Mouse (Mus musculus) midbrain, embryonic 14.5 days (tissue): ENCODE measurements at regions not wholly inside any gene's neighbourhood (a gene's known extent, or its start where the extent isn't known, plus 50 kb on each side); places are given as distances from the start of the nearest gene placed in this dataset.

Experiments
- ATAC-seq: fragments of 200-750 bp; cut with Nextera tagmentation; 2 replicates; pipeline ENCODE4 v1.8.0; 2017; ENCODE audit warnings: moderate number of reproducible peaks, moderate library complexity; ENCODE audit not compliant: low FRiP score, low TSS enrichment
- DNase-seq: peaks from one replicate; pipeline ENCODE4 v3.0.0-alpha.2; 2015
- H3K27ac ChIP-seq: fragments of 300-500 bp; sonication (generic); replicated peaks from 2 replicates; pipeline ENCODE4 v1.5.1; 2014; ENCODE audit warnings: mild to moderate bottlenecking, low read depth, low read length, moderate library complexity
- H3K27me3 ChIP-seq: fragments of 300-500 bp; sonication (generic); 2 replicates; pipeline ENCODE4 v1.6.1; 2014; ENCODE audit warnings: low read length, control low read depth, mixed read lengths; ENCODE audit not compliant: control insufficient read depth, insufficient read depth
- H3K36me3 ChIP-seq: fragments of 300-500 bp; sonication (generic); 2 replicates; pipeline ENCODE4 v1.6.1; 2014; ENCODE audit warnings: low read length, control low read depth; ENCODE audit not compliant: control insufficient read depth, insufficient read depth
- H3K4me1 ChIP-seq: fragments of 300-500 bp; sonication (generic); 2 replicates; pipeline ENCODE4 v1.6.1; 2014; ENCODE audit warnings: mild to moderate bottlenecking, antibody characterized with exemption, low read length, control low read depth; ENCODE audit not compliant: control insufficient read depth, insufficient read depth
- H3K4me2 ChIP-seq: fragments of 300-500 bp; sonication (generic); 2 replicates; pipeline ENCODE4 v1.6.1; 2014; ENCODE audit warnings: mild to moderate bottlenecking, low read length, moderate library complexity
- H3K4me3 ChIP-seq: fragments of 300-500 bp; sonication (generic); replicated peaks from 2 replicates; pipeline ENCODE4 v1.5.1; 2014; ENCODE audit warnings: low read depth, low read length
- H3K9ac ChIP-seq: fragments of 300-500 bp; sonication (generic); replicated peaks from 2 replicates; pipeline ENCODE4 v1.6.1; 2014; ENCODE audit warnings: mild to moderate bottlenecking, low read length, moderate library complexity
- H3K9me3 ChIP-seq: fragments of 300-500 bp; sonication (generic); 2 replicates; pipeline ENCODE4 v1.6.1; 2016; ENCODE audit warnings: low read length, control low read depth, mixed read lengths; ENCODE audit not compliant: control insufficient read depth
- WGBS: fragments of 180-500 bp; shearing (Covaris S2); extraction: QIAGEN DNeasy Blood & Tissue Kit; methylation state at CpG from one replicate; pipeline ENCODE4 v1.1.7; 2014; 5-methylcytosine and 5-hydroxymethylcytosine counted together

- WGBS = 85% methylated on average over 1 of the region's 1 CpGs
- H3K4me2 ChIP-seq = no peak overlapping the region
- no peak for DNase-seq
Measured at GRCm38 (mm10) chr19:59846807-59847206, 96.6 kb downstream of the Rab11fip2 start.

GRCm38 (mm10) chr19:59850696-59851095 lies 92.8 kb downstream of the Rab11fip2 start:
- no peaks in the 10 kb centered on the region for H3K27me3 ChIP-seq
- no peak for ATAC-seq
- H3K4me2 ChIP-seq = no peak overlapping the region
- H3K9ac ChIP-seq = no peak overlapping the region
- H3K4me3 ChIP-seq = no peak overlapping the region
- H3K9me3 ChIP-seq = no peaks in the 10 kb centered on the region
- no peak overlapping the region for H3K27ac ChIP-seq
- no peaks in the 10 kb centered on the region for H3K4me1 ChIP-seq
- DNase-seq = no peak
- no peaks in the 10 kb centered on the region for H3K36me3 ChIP-seq
- 77% methylated on average over 5 of the region's 5 CpGs for WGBS

More at GRCm38 (mm10) chr19:59846807-59847206, 96.6 kb downstream of the Rab11fip2 start:
- Histone ChIP-seq H3K4me3 (no peak overlapping the region), H3K9me3 (no peaks in the 10 kb centered on the region), H3K36me3 (no peaks in the 10 kb centered on the region), H3K27me3 (no peaks in the 10 kb centered on the region), H3K27ac (no peak overlapping the region), H3K4me1 (no peaks in the 10 kb centered on the region), H3K9ac (no peak overlapping the region)
- ATAC-seq = no peak

- H3K9me3 ChIP-seq = no peaks in the 10 kb centered on the region
- ATAC-seq (no peak), DNase-seq (no peak)
- no peaks in the 10 kb centered on the region for H3K36me3 ChIP-seq
- WGBS = 66% methylated on average over 1 of the region's 1 CpGs
- H3K4me3 ChIP-seq = no peak overlapping the region
- H3K27ac ChIP-seq = no peak overlapping the region
- H3K27me3 ChIP-seq = no peaks in the 10 kb centered on the region
- H3K9ac ChIP-seq = no peak overlapping the region
- H3K4me2 ChIP-seq = no peak overlapping the region
- H3K4me1 ChIP-seq = no peaks in the 10 kb centered on the region
Measured at GRCm38 (mm10) chr19:59852011-59852738, 91.3 kb downstream of the Rab11fip2 start.
